Mouse (Mus musculus): Measurements from ENCODE around the gene Grin2b. TPM values are rescaled to one million over a fixed set of nuclear protein-coding genes. Genes with fewer than 3 reads are reported as not detected.

The Grin2b gene
- polyA plus RNA-seq, 1 experiment, result not detected

GRCm38 (mm10) chr6:136165443-136166077 lies 7.8 kb downstream of the Grin2b start:
- TF ChIP-seq MAX (IDR thresholded peaks at IDR 0.05) (no peak), CTCF (IDR thresholded peaks at IDR 0.05; ENCODE audit: control insufficient read depth, insufficient read depth, insufficient read length) (no peak), FOSL1 (IDR thresholded peaks at IDR 0.05; ENCODE audit: insufficient read depth, low read length, poor library complexity, severe bottlenecking) (no peak), MYOG (IDR thresholded peaks at IDR 0.05; ENCODE audit: control insufficient read depth, extremely low read depth, insufficient read length) (no peak), USF1 (IDR thresholded peaks at IDR 0.05; ENCODE audit: low read depth) (no peak), MYOD1 (IDR thresholded peaks at IDR 0.05; ENCODE audit: control insufficient read depth, insufficient read length, low read depth) (no peak), CEBPB (IDR thresholded peaks at IDR 0.05; ENCODE audit: low read depth) (no peak)
- no peaks in the 10 kb centered on the region for H3K27me3 ChIP-seq (ENCODE audit: control insufficient read depth, insufficient read depth, insufficient read length)
- no peaks in the 10 kb centered on the region for H3K79me2 ChIP-seq (ENCODE audit: control insufficient read depth, insufficient read depth)
- H3ac ChIP-seq (ENCODE audit: control insufficient read depth, insufficient read length, low read depth), result no peak overlapping the region
- no peak overlapping the region for H3K4me3 ChIP-seq (ENCODE audit: insufficient read depth, poor library complexity, severe bottlenecking)
- H3K36me3 ChIP-seq (ENCODE audit: control insufficient read depth, insufficient read depth), result no peaks in the 10 kb centered on the region
- H3K79me3 ChIP-seq (ENCODE audit: low read depth), result no peaks in the 10 kb centered on the region

- Histone ChIP-seq H3K79me2 (ENCODE audit: control insufficient read depth, insufficient read depth) (no peaks in the 10 kb centered on the region), H3K79me3 (ENCODE audit: low read depth) (no peaks in the 10 kb centered on the region), H3K27me3 (ENCODE audit: control insufficient read depth, insufficient read depth, insufficient read length) (no peaks in the 10 kb centered on the region), H3ac (ENCODE audit: control insufficient read depth, insufficient read length, low read depth) (no peak overlapping the region), H3K4me3 (ENCODE audit: insufficient read depth, poor library complexity, severe bottlenecking) (no peak overlapping the region), H3K36me3 (ENCODE audit: control insufficient read depth, insufficient read depth) (no peaks in the 10 kb centered on the region)
- no peak for TF ChIP-seq MAX (IDR thresholded peaks at IDR 0.05)
- TF ChIP-seq FOSL1 (IDR thresholded peaks at IDR 0.05; ENCODE audit: insufficient read depth, low read length, poor library complexity, severe bottlenecking), result no peak
- TF ChIP-seq USF1 (IDR thresholded peaks at IDR 0.05; ENCODE audit: low read depth), result no peak
These were observed 11.2 kb downstream of the Grin2b start for GRCm38 (mm10) chr6:136162090-136162489.

- H3K4me3 ChIP-seq (ENCODE audit: insufficient read depth, poor library complexity, severe bottlenecking), result no peak overlapping the region
- TF ChIP-seq CEBPB (IDR thresholded peaks at IDR 0.05; ENCODE audit: low read depth) (no peak), USF1 (IDR thresholded peaks at IDR 0.05; ENCODE audit: low read depth) (no peak), FOSL1 (IDR thresholded peaks at IDR 0.05; ENCODE audit: insufficient read depth, low read length, poor library complexity, severe bottlenecking) (no peak), CTCF (IDR thresholded peaks at IDR 0.05; ENCODE audit: control insufficient read depth, insufficient read depth, insufficient read length) (no peak), MYOG (IDR thresholded peaks at IDR 0.05; ENCODE audit: control insufficient read depth, extremely low read depth, insufficient read length) (no peak), MAX (IDR thresholded peaks at IDR 0.05) (no peak), MYOD1 (IDR thresholded peaks at IDR 0.05; ENCODE audit: control insufficient read depth, insufficient read length, low read depth) (no peak)
- H3K36me3 ChIP-seq (ENCODE audit: control insufficient read depth, insufficient read depth), result no peaks in the 10 kb centered on the region
- H3K27me3 ChIP-seq (ENCODE audit: control insufficient read depth, insufficient read depth, insufficient read length), result no peaks in the 10 kb centered on the region
- H3K79me3 ChIP-seq (ENCODE audit: low read depth), result no peaks in the 10 kb centered on the region
- no peak overlapping the region for H3ac ChIP-seq (ENCODE audit: control insufficient read depth, insufficient read length, low read depth)
- no peaks in the 10 kb centered on the region for H3K79me2 ChIP-seq (ENCODE audit: control insufficient read depth, insufficient read depth)
These were observed 19.9 kb downstream of the Grin2b start for GRCm38 (mm10) chr6:136153444-136153843.

GRCm38 (mm10) chr6:136150064-136150463 lies 23.2 kb downstream of the Grin2b start:
- Histone ChIP-seq H3K79me2 (ENCODE audit: control insufficient read depth, insufficient read depth) (no peaks in the 10 kb centered on the region), H3K4me3 (ENCODE audit: insufficient read depth, poor library complexity, severe bottlenecking) (no peak overlapping the region), H3K79me3 (ENCODE audit: low read depth) (no peaks in the 10 kb centered on the region), H3K36me3 (ENCODE audit: control insufficient read depth, insufficient read depth) (no peaks in the 10 kb centered on the region), H3ac (ENCODE audit: control insufficient read depth, insufficient read length, low read depth) (no peak overlapping the region), H3K27me3 (ENCODE audit: control insufficient read depth, insufficient read depth, insufficient read length) (no peaks in the 10 kb centered on the region)
- TF ChIP-seq CEBPB (IDR thresholded peaks at IDR 0.05; ENCODE audit: low read depth) (no peak), FOSL1 (IDR thresholded peaks at IDR 0.05; ENCODE audit: insufficient read depth, low read length, poor library complexity, severe bottlenecking) (no peak), MAX (IDR thresholded peaks at IDR 0.05) (no peak), MYOG (IDR thresholded peaks at IDR 0.05; ENCODE audit: control insufficient read depth, extremely low read depth, insufficient read length) (no peak), USF1 (IDR thresholded peaks at IDR 0.05; ENCODE audit: low read depth) (no peak)

- no peaks in the 10 kb centered on the region for H3K79me3 ChIP-seq (ENCODE audit: low read depth)
- H3K79me2 ChIP-seq (ENCODE audit: control insufficient read depth, insufficient read depth), result no peaks in the 10 kb centered on the region
- H3K4me3 ChIP-seq (ENCODE audit: insufficient read depth, poor library complexity, severe bottlenecking), result no peak overlapping the region
- H3ac ChIP-seq (ENCODE audit: control insufficient read depth, insufficient read length, low read depth), result no peak overlapping the region
- H3K27me3 ChIP-seq (ENCODE audit: control insufficient read depth, insufficient read depth, insufficient read length), result no peaks in the 10 kb centered on the region
- H3K36me3 ChIP-seq (ENCODE audit: control insufficient read depth, insufficient read depth), result no peaks in the 10 kb centered on the region
- no peak for TF ChIP-seq MYOG (IDR thresholded peaks at IDR 0.05; ENCODE audit: control insufficient read depth, extremely low read depth, insufficient read length)
- TF ChIP-seq FOSL1 (IDR thresholded peaks at IDR 0.05; ENCODE audit: insufficient read depth, low read length, poor library complexity, severe bottlenecking), result no peak
These were observed 33.3 kb downstream of the Grin2b start for GRCm38 (mm10) chr6:136139967-136140366.

- no peaks in the 10 kb centered on the region for H3K36me3 ChIP-seq (ENCODE audit: control insufficient read depth, insufficient read depth)
- H3K79me2 ChIP-seq (ENCODE audit: control insufficient read depth, insufficient read depth), result no peaks in the 10 kb centered on the region
- H3ac ChIP-seq (ENCODE audit: control insufficient read depth, insufficient read length, low read depth), result no peak overlapping the region
- H3K4me3 ChIP-seq (ENCODE audit: insufficient read depth, poor library complexity, severe bottlenecking), result no peak overlapping the region
- no peaks in the 10 kb centered on the region for H3K79me3 ChIP-seq (ENCODE audit: low read depth)
- TF ChIP-seq CEBPB (IDR thresholded peaks at IDR 0.05; ENCODE audit: low read depth) (no peak), USF1 (IDR thresholded peaks at IDR 0.05; ENCODE audit: low read depth) (no peak), MAX (IDR thresholded peaks at IDR 0.05) (no peak), MYOD1 (IDR thresholded peaks at IDR 0.05; ENCODE audit: control insufficient read depth, insufficient read length, low read depth) (no peak), MYOG (IDR thresholded peaks at IDR 0.05; ENCODE audit: control insufficient read depth, extremely low read depth, insufficient read length) (no peak), CTCF (IDR thresholded peaks at IDR 0.05; ENCODE audit: control insufficient read depth, insufficient read depth, insufficient read length) (no peak), FOSL1 (IDR thresholded peaks at IDR 0.05; ENCODE audit: insufficient read depth, low read length, poor library complexity, severe bottlenecking) (no peak)
- no peaks in the 10 kb centered on the region for H3K27me3 ChIP-seq (ENCODE audit: control insufficient read depth, insufficient read depth, insufficient read length)
These were observed 42.9 kb downstream of the Grin2b start for GRCm38 (mm10) chr6:136130456-136130855.
